Mouse (Mus musculus): ENCODE data around the gene Fam185a. TPM values are rescaled to one million over a fixed set of nuclear protein-coding genes. Genes with fewer than 3 reads are reported as not detected.

Gene Fam185a
- polyA plus RNA-seq, 1 experiment from 2014 or later = 6.0 TPM

- Histone ChIP-seq H3K36me3 (replicated peaks) (no peaks in the 10 kb centered on the region), H3K4me3 (no peak overlapping the region), H3K9me3 (no peaks in the 10 kb centered on the region), H3K27me3 (replicated peaks; ENCODE audit: low read depth, poor library complexity, severe bottlenecking) (no peaks in the 10 kb centered on the region), H3K27ac (replicated peaks) (no peak overlapping the region), H3K4me1 (peaks cover 30% of the 10 kb centered on the region)
- DNase-seq (ENCODE audit: low spot score) = no peak
- 87% methylated on average over 3 of the region's 3 CpGs for WGBS
Measured at GRCm38 (mm10) chr5:21487306-21487705, 62.5 kb downstream of the Fam185a start.

GRCm38 (mm10) chr5:21487716-21488115, 63.0 kb downstream of the Fam185a start:
- no peaks in the 10 kb centered on the region for H3K27me3 ChIP-seq (replicated peaks; ENCODE audit: low read depth, poor library complexity, severe bottlenecking)
- DNase-seq (ENCODE audit: low spot score) = no peak
- H3K27ac ChIP-seq (replicated peaks) = no peak overlapping the region
- no peaks in the 10 kb centered on the region for H3K9me3 ChIP-seq
- peaks cover 26% of the 10 kb centered on the region for H3K4me1 ChIP-seq
- WGBS = 90% methylated on average over 3 of the region's 3 CpGs
- no peak overlapping the region for H3K4me3 ChIP-seq
- no peaks in the 10 kb centered on the region for H3K36me3 ChIP-seq (replicated peaks)

GRCm38 (mm10) chr5:21488506-21488905, 63.7 kb downstream of the Fam185a start:
- H3K4me1 ChIP-seq = peaks cover 25% of the 10 kb centered on the region
- H3K27me3 ChIP-seq (replicated peaks; ENCODE audit: low read depth, poor library complexity, severe bottlenecking) = no peaks in the 10 kb centered on the region
- H3K27ac ChIP-seq (replicated peaks) = peak overlapping the region; percentile 5; the same call in 1 of the 2 replicates
- no peaks in the 10 kb centered on the region for H3K9me3 ChIP-seq
- H3K36me3 ChIP-seq (replicated peaks) = no peaks in the 10 kb centered on the region
- WGBS = 92% methylated on average over 5 of the region's 5 CpGs
- DNase-seq (ENCODE audit: low spot score) = no peak
- no peak overlapping the region for H3K4me3 ChIP-seq

- no peak overlapping the region for H3K4me3 ChIP-seq
- WGBS = 68% methylated on average over 4 of the region's 4 CpGs
- DNase-seq (ENCODE audit: low spot score) = no peak
- H3K27ac ChIP-seq (replicated peaks) = peak overlapping the region; percentile 5; the same call in 1 of the 2 replicates
- H3K9me3 ChIP-seq = no peaks in the 10 kb centered on the region
- H3K4me1 ChIP-seq = peaks cover 25% of the 10 kb centered on the region
- no peaks in the 10 kb centered on the region for H3K36me3 ChIP-seq (replicated peaks)
- no peaks in the 10 kb centered on the region for H3K27me3 ChIP-seq (replicated peaks; ENCODE audit: low read depth, poor library complexity, severe bottlenecking)
Measured at GRCm38 (mm10) chr5:21489135-21489534, 64.4 kb downstream of the Fam185a start.

- H3K4me1 ChIP-seq = peaks cover 37% of the 10 kb centered on the region
- H3K27ac ChIP-seq (replicated peaks) = no peak overlapping the region
- DNase-seq (ENCODE audit: low spot score) = no peak
- H3K4me3 ChIP-seq = no peak overlapping the region
- WGBS = 79% methylated on average over 2 of the region's 2 CpGs
- H3K9me3 ChIP-seq = no peaks in the 10 kb centered on the region
- H3K27me3 ChIP-seq (replicated peaks; ENCODE audit: low read depth, poor library complexity, severe bottlenecking) = no peaks in the 10 kb centered on the region
- no peaks in the 10 kb centered on the region for H3K36me3 ChIP-seq (replicated peaks)
Measured at GRCm38 (mm10) chr5:21491469-21491868, 66.7 kb downstream of the Fam185a start.

GRCm38 (mm10) chr5:21492213-21492612, 67.5 kb downstream of the Fam185a start:
- Histone ChIP-seq H3K4me1 (peaks cover 43% of the 10 kb centered on the region), H3K4me3 (no peak overlapping the region), H3K9me3 (no peaks in the 10 kb centered on the region), H3K27ac (replicated peaks) (no peak overlapping the region), H3K27me3 (replicated peaks; ENCODE audit: low read depth, poor library complexity, severe bottlenecking) (no peaks in the 10 kb centered on the region), H3K36me3 (replicated peaks) (no peaks in the 10 kb centered on the region)
- no peak for DNase-seq (ENCODE audit: low spot score)
- 72% methylated on average over 3 of the region's 3 CpGs for WGBS

- 86% methylated on average over 8 of the region's 8 CpGs for WGBS
- DNase-seq (ENCODE audit: low spot score) = no peak
- H3K9me3 ChIP-seq = no peaks in the 10 kb centered on the region
Measured at GRCm38 (mm10) chr5:21493294-21493999, 68.7 kb downstream of the Fam185a start.

GRCm38 (mm10) chr5:21494781-21495180, 70.0 kb downstream of the Fam185a start:
- Histone ChIP-seq H3K4me3 (no peak overlapping the region), H3K27me3 (replicated peaks; ENCODE audit: low read depth, poor library complexity, severe bottlenecking) (no peaks in the 10 kb centered on the region), H3K4me1 (peaks cover 32% of the 10 kb centered on the region), H3K36me3 (replicated peaks) (no peaks in the 10 kb centered on the region), H3K9me3 (no peaks in the 10 kb centered on the region), H3K27ac (replicated peaks) (peak overlapping the region; percentile 19; the same call in 1 of the 2 replicates)
- DNase-seq (ENCODE audit: low spot score) = no peak
- 45% methylated on average over 3 of the region's 3 CpGs for WGBS

More at GRCm38 (mm10) chr5:21493294-21493999, 68.7 kb downstream of the Fam185a start:
- Histone ChIP-seq H3K4me1 (peaks cover 43% of the 10 kb centered on the region), H3K36me3 (replicated peaks) (no peaks in the 10 kb centered on the region), H3K27ac (replicated peaks) (no peak overlapping the region), H3K4me3 (no peak overlapping the region), H3K27me3 (replicated peaks; ENCODE audit: low read depth, poor library complexity, severe bottlenecking) (no peaks in the 10 kb centered on the region)

- 58% methylated on average over 6 of the region's 6 CpGs for WGBS
- no peaks in the 10 kb centered on the region for H3K9me3 ChIP-seq
- peak overlapping the region; percentile 41; the same call in 1 of the 2 replicates for H3K27ac ChIP-seq (replicated peaks)
- DNase-seq (ENCODE audit: low spot score) = peak; percentile 44
- no peaks in the 10 kb centered on the region for H3K36me3 ChIP-seq (replicated peaks)
- H3K4me1 ChIP-seq = peaks cover 25% of the 10 kb centered on the region
- H3K27me3 ChIP-seq (replicated peaks; ENCODE audit: low read depth, poor library complexity, severe bottlenecking) = no peaks in the 10 kb centered on the region
- H3K4me3 ChIP-seq = no peak overlapping the region
Measured at GRCm38 (mm10) chr5:21496321-21496720, 71.6 kb downstream of the Fam185a start.

GRCm38 (mm10) chr5:21496881-21497280, 72.1 kb downstream of the Fam185a start:
- 53% methylated on average over 3 of the region's 3 CpGs for WGBS
- no peaks in the 10 kb centered on the region for H3K27me3 ChIP-seq (replicated peaks; ENCODE audit: low read depth, poor library complexity, severe bottlenecking)
- no peaks in the 10 kb centered on the region for H3K36me3 ChIP-seq (replicated peaks)
- peaks cover 20% of the 10 kb centered on the region for H3K4me1 ChIP-seq
- peak overlapping the region; percentile 41; the same call in 1 of the 2 replicates for H3K27ac ChIP-seq (replicated peaks)
- no peak overlapping the region for H3K4me3 ChIP-seq
- no peak for DNase-seq (ENCODE audit: low spot score)
- no peaks in the 10 kb centered on the region for H3K9me3 ChIP-seq

GRCm38 (mm10) chr5:21498490-21498889, 73.7 kb downstream of the Fam185a start:
- WGBS = 91% methylated on average over 2 of the region's 2 CpGs
- no peaks in the 10 kb centered on the region for H3K9me3 ChIP-seq

GRCm38 (mm10) chr5:21498925-21499324, 74.2 kb downstream of the Fam185a start:
- H3K4me1 ChIP-seq = peaks cover 18% of the 10 kb centered on the region
- no peaks in the 10 kb centered on the region for H3K36me3 ChIP-seq (replicated peaks)
- WGBS = 86% methylated on average over 11 of the region's 11 CpGs
- H3K9me3 ChIP-seq = no peaks in the 10 kb centered on the region
- no peaks in the 10 kb centered on the region for H3K27me3 ChIP-seq (replicated peaks; ENCODE audit: low read depth, poor library complexity, severe bottlenecking)
- no peak for DNase-seq (ENCODE audit: low spot score)
- H3K4me3 ChIP-seq = no peak overlapping the region
- H3K27ac ChIP-seq (replicated peaks) = no peak overlapping the region

More at GRCm38 (mm10) chr5:21498490-21498889, 73.7 kb downstream of the Fam185a start:
- no peak for DNase-seq (ENCODE audit: low spot score)
- Histone ChIP-seq H3K4me3 (no peak overlapping the region), H3K27me3 (replicated peaks; ENCODE audit: low read depth, poor library complexity, severe bottlenecking) (no peaks in the 10 kb centered on the region), H3K36me3 (replicated peaks) (no peaks in the 10 kb centered on the region), H3K4me1 (peaks cover 18% of the 10 kb centered on the region), H3K27ac (replicated peaks) (no peak overlapping the region)

- 87% methylated on average over 10 of the region's 10 CpGs for WGBS
- DNase-seq (ENCODE audit: low spot score) = no peak
Measured at GRCm38 (mm10) chr5:21500133-21500532, 75.4 kb downstream of the Fam185a start.

More at GRCm38 (mm10) chr5:21500133-21500532, 75.4 kb downstream of the Fam185a start:
- 0 out of 2 replicates have a peak overlapping the region, but pooled peaks have one; percentile 4 for H3K27ac ChIP-seq (replicated peaks)
- H3K4me3 ChIP-seq = no peak overlapping the region
- H3K27me3 ChIP-seq (replicated peaks; ENCODE audit: low read depth, poor library complexity, severe bottlenecking) = no peaks in the 10 kb centered on the region
- H3K36me3 ChIP-seq (replicated peaks) = no peaks in the 10 kb centered on the region
- H3K4me1 ChIP-seq = peaks cover 14% of the 10 kb centered on the region
- no peaks in the 10 kb centered on the region for H3K9me3 ChIP-seq
